Mouse (Mus musculus): ENCODE data around the gene Gm19965.

The Gm19965 gene

DNA sequence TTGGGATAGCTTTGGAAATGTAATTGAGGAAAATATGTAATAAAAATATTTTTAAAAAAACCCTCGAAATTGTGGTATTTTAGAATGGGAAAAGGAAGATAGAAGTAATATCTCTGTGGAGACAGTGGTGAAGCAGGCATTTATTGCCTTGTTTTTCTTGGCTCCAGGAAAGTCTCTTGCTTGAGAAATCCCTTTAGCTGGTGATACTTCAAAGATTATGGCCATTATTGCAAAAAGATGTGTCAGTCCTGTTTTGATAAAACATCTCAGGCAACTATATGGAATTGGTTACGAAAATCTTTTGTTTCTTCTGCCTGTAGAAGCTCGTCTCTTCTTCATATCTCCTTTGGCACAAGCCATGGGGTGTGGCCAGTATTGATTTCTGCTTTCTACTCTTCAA is at the start of gene Gm19965:
Gene Gm19965 (plus strand): TSS at position 301 of the 400 bp plus-strand sequence.
- DNase-seq (ENCODE audit: low spot score in 2 of 2): no peak

GRCm38 (mm10) chr1:116782471-116782989 is 20.3 kb upstream of the Gm19965 start:
- no peak for DNase-seq (ENCODE audit: low spot score in 2 of 2)

Measured in urinary bladder, adult 18-20 months (tissue).